Mouse (Mus musculus): ENCODE measurements at regions not wholly inside any gene's neighbourhood (a gene's known extent, or its start where the extent isn't known, plus 50 kb on each side); places are given as distances from the start of the nearest gene placed in this dataset.

DNA sequence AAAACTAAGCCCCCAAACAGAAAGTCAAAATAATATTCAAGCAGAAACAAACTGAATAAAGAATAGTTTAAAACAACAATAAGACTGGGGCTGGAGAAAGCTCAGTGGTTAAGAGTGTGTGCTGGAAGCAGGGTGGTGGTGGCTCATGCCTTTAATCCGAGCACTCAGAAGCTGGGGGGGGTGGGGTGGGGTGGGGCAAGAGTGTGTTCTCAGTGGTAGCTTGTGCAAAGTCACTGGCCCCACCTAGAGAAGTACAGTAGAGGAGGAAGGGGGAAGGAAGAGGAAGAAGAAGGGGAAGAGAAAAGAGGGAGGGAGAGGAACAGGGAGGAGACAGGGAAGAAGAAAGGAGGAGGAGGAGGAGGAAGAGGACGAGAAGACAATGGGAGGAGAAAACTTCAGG, 141.1 kb upstream of the Usp9x start:
- TF ChIP-seq CTCF (IDR thresholded peaks at IDR 0.05) = no peak
- H3K4me3 ChIP-seq = no peak overlapping the region
- intact Hi-C loops (cut with DNase I) = loop anchor here (10.0 kb wide), 2 partner anchors 65 to 105 kb away; no protein-coding TSS in a partner anchor
- no peak overlapping the region for H3K27ac ChIP-seq
- DNase-seq (ENCODE audit: extremely low spot score in 1 of 2, low spot score in 2 of 2) = no peak

GRCm38 (mm10) chrX:12927797-12928589, 143.3 kb upstream of the Usp9x start:
- Histone ChIP-seq H3K27ac (no peak overlapping the region), H3K4me3 (no peak overlapping the region)
- TF ChIP-seq CTCF (IDR thresholded peaks at IDR 0.05) = no peak
- DNase-seq (ENCODE audit: extremely low spot score in 1 of 2, low spot score in 2 of 2) = no peak
- intact Hi-C loops (cut with DNase I) = no loop called here

DNA sequence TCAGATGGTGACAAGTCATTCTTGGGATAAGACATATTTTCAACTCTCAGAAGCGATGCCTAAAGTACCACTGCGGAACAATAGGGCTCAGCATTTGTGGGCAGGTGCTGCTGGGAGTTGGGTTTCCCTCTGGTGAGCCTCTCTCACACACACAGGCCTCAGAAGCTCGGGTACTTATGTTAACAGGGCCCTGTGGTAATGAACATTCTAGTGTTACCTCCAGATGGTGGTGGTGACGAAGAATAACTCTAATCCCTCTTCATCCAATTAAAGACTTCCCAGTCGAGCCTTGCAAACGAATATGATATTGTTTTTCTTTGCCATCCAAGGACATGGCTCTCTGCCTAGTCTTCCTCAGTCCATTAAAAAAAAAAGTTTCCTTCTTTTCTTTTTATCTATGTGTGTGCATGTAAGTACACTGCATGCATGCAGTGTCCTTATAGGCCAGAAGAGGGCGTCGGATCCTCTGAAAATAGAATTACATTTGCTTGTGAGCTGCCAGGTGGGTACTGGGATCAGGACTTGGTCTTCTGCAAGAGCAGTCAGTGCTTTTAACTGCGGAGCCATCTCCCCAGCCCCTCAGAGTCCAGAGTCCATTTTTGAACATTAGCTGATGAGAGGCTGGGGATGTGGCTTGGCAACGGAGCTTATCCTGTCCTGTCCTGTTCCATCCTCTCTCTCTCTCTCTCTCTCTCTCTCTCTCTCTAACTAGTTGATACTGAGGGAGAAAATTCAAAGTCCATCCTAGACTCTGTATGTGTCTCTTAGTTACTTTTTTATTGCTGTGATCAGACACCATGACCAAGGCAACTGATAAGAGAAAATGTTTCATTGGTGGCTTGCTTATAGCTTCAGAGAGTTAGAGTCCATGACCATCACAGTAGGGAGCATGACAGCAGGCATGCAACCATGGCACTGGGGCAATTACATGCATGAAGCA, 146.3 kb upstream of the Usp9x start:
- Histone ChIP-seq H3K27ac (no peak overlapping the region), H3K4me3 (no peak overlapping the region)
- TF ChIP-seq CTCF (IDR thresholded peaks at IDR 0.05) = peak; percentile 2; the same call in 1 of the 2 replicates
- intact Hi-C loops (cut with DNase I) = no loop called here
- no peak for DNase-seq (ENCODE audit: extremely low spot score in 1 of 2, low spot score in 2 of 2)

DNA sequence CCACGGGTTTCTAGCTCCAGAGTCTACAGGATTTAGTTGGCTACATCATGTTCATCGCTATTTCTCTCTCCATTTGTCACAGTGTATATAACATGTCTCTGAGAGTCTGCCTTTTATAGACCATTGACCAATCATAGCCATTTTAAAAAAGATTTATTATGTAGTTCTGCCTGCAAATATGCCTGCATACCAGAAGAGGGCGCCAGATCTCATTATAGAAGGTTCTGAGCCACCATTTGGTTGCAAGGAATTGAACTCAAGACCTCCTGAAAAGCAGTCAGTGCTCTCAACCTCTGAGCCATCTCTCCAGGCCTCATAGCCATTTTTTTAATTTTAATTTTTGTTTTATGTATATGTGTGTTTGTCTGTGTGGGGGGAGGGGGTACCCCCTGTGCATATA, 151.7 kb upstream of the Usp9x start:
- Histone ChIP-seq H3K4me3 (no peak overlapping the region), H3K27ac (no peak overlapping the region)
- TF ChIP-seq CTCF (IDR thresholded peaks at IDR 0.05) = peak; percentile 42
- no peak for DNase-seq (ENCODE audit: extremely low spot score in 1 of 2, low spot score in 2 of 2)
- intact Hi-C loops (cut with DNase I) = loop anchor here (2.0 kb wide), 1 partner anchor 151 kb away; the partner anchor contains the start of gene Usp9x

DNA sequence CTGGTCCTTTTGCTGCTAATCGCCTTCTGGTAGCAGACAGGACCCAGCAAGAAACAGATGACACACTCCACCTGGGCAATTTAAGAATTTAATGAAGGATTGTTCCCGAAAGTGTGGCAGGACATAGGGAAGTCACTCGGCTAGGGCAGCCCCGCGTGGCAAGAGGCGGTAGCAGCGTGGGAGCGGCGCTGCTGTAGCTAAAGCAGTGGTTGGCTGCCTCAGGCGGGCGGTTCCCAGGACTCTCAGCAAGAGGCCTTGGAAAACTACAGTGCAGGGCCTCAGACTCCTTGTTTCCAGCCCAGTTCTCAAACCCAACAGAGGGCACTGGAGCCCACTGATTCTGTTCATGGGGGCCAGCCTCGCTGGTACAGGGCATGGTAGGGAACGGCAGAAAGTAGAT, 154.2 kb upstream of the Usp9x start:
- intact Hi-C loops (cut with DNase I) = no loop called here
- no peak for DNase-seq (ENCODE audit: extremely low spot score in 1 of 2, low spot score in 2 of 2)
- no peak overlapping the region for H3K27ac ChIP-seq
- no peak; the same call in 1 of the 2 replicates for TF ChIP-seq CTCF (IDR thresholded peaks at IDR 0.05)
- H3K4me3 ChIP-seq = no peak overlapping the region; the same call in 1 of the 2 replicates

DNA sequence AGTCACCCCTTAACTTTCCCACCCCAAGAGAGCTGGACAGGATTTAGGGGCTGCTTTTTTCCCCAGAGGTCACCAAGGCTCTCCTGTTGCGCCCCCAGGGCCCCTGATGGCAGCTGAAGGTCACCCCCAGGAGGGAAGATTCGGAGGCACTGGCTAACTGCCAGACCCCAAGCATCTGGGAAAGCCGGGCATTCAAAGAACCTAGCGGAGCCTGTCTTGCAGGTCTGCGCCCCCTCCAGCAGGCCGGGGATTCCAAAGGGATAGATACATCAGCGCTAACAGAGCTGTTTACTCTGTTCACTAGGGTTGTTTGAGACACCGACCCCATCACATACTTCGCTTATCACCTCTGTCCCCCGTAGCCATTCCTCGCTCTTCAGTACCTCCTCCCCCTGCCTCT, 154.6 kb upstream of the Usp9x start:
- intact Hi-C loops (cut with DNase I) = no loop called here
- H3K27ac ChIP-seq = no peak overlapping the region
- DNase-seq (ENCODE audit: extremely low spot score in 1 of 2, low spot score in 2 of 2) = no peak
- TF ChIP-seq CTCF (IDR thresholded peaks at IDR 0.05) = no peak
- H3K4me3 ChIP-seq = no peak overlapping the region; the same call in 1 of the 2 replicates

DNA sequence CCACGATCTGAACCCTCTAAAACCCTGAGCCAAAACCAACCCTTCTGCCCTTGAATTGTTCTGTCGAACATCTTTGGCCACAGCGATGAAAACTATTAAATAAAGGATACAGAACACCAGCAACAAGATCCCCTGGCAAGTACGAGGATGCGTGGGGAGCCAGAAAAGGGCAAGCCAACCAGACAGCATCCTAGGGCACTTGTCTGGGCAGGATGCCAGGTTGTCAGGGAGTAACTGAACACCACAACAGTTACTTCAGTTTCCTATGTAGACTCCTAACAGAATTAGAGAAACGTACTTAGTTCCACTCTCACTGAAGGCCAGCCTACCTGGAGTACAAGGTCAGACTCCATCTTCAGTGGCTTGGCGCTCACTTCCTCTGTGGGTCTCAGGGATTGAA, 138.4 kb upstream of the Med14 start:
- intact Hi-C loops (cut with DNase I) = no loop called here
- no peak for TF ChIP-seq CTCF (IDR thresholded peaks at IDR 0.05)

GRCm38 (mm10) chrX:12891468-12891867, 129.6 kb upstream of the Med14 start:
- Histone ChIP-seq H3K27ac (no peak overlapping the region), H3K4me3 (no peak overlapping the region)
- DNase-seq (ENCODE audit: extremely low spot score in 1 of 2, low spot score in 2 of 2) = no peak
- intact Hi-C loops (cut with DNase I) = no loop called here
- TF ChIP-seq CTCF (IDR thresholded peaks at IDR 0.05) = no peak

More for the DNA sequence above, 138.4 kb upstream of the Med14 start:
- no peak overlapping the region for H3K4me3 ChIP-seq
- no peak for DNase-seq (ENCODE audit: extremely low spot score in 1 of 2, low spot score in 2 of 2)
- H3K27ac ChIP-seq = no peak overlapping the region

- intact Hi-C loops (cut with DNase I) = no loop called here
- Histone ChIP-seq H3K27ac (no peak overlapping the region), H3K4me3 (no peak overlapping the region)
- DNase-seq (ENCODE audit: extremely low spot score in 1 of 2, low spot score in 2 of 2) = no peak
- no peak for TF ChIP-seq CTCF (IDR thresholded peaks at IDR 0.05)
Observed at GRCm38 (mm10) chrX:12889482-12889808, 127.6 kb upstream of the Med14 start.

DNA sequence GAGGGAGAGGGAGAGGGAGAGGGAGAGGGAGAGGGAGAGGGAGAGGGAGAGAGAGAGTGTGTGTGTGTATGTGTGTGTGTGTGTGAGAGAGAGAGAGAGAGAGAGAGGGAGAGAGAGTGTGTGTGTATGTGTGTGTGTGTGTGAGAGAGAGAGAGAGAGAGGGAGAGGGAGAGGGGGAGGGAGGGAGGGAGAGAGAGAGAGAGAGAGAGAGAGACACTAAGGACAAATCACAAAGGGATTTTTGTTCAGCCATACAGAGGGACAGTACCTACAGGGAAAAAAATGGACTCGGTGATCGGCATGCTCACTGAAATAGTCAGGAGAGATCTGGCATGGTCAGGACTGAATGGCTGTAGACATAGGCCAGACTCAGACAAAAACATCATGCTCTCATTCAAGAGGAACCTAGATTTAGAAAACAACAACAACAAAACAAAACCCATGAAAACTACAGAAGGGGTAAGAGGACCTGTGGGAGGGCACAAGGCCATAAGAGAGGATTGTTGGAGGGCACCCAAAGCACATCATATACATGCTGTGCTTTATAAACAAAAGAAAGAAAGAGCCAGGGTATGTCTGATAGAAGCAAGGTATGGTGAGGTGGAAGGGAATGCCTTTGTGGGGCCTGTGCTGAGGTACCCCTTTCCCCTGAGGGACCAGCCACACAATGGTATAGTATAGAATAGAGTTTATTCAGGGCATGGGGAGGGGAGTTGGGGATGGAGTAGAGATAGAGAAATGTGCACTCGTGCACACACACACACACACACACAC, 127.0 kb upstream of the Med14 start:
- no peak for TF ChIP-seq CTCF (IDR thresholded peaks at IDR 0.05)
- Histone ChIP-seq H3K27ac (no peak overlapping the region), H3K4me3 (no peak overlapping the region)
- DNase-seq (ENCODE audit: extremely low spot score in 1 of 2, low spot score in 2 of 2) = no peak
- intact Hi-C loops (cut with DNase I) = no loop called here

GRCm38 (mm10) chrX:12888010-12888707, 126.3 kb upstream of the Med14 start:
- DNase-seq (ENCODE audit: extremely low spot score in 1 of 2, low spot score in 2 of 2) = no peak
- peak overlapping the region; percentile 36; the same call in 1 of the 2 replicates for H3K27ac ChIP-seq
- TF ChIP-seq CTCF (IDR thresholded peaks at IDR 0.05) = no peak
- intact Hi-C loops (cut with DNase I) = no loop called here
- H3K4me3 ChIP-seq = no peak overlapping the region
